Mouse (Mus musculus) CH12F3 (cell line): ENCODE measurements around the gene Gna13.

Experiments used
- in situ Hi-C: fragments of 300-500 bp; cut with MboI; formaldehyde crosslinking; loops from 2 replicates; pipeline ENCODE4 v1.14.3; 2020; ENCODE audit warnings: low sequenced_read_pairs

Gna13 gene

DNA sequence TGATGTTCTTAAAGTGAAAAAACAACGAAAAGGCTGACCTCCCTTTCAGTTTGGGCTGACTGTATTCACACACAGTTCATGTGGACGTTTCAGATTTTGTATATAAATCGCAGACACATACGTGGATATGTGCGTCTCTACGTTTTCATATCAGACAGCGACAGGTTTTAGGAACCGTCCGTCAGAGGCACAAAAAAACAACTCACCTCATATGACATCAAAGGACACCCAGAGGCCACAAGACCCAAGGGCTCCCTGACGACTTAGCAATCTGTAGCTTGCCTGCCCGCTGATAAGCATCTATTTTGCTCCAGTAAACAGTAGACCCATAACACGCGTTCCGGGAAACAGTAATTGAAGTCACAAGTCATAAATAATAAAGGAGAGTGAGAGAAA lies 57.9 kb downstream of the Gna13 start:
- in situ Hi-C loops: no loop called here

- in situ Hi-C loops: no loop called here
Measured at GRCm38 (mm10) chr11:109421205-109421604, 58.6 kb downstream of the Gna13 start.

GRCm38 (mm10) chr11:109422263-109422662 lies 59.6 kb downstream of the Gna13 start:
- in situ Hi-C loops: no loop called here

GRCm38 (mm10) chr11:109423294-109423693 lies 60.7 kb downstream of the Gna13 start:
- in situ Hi-C loops: no loop called here

GRCm38 (mm10) chr11:109425392-109426271 lies 63.0 kb downstream of the Gna13 start, which contains the start of gene Amz2:
Amz2 (plus strand) TSS chr11:109425946.
- in situ Hi-C loops: loop anchor here (25.0 kb wide), 1 partner anchor 437 kb away; no protein-coding TSS in a partner anchor

DNA sequence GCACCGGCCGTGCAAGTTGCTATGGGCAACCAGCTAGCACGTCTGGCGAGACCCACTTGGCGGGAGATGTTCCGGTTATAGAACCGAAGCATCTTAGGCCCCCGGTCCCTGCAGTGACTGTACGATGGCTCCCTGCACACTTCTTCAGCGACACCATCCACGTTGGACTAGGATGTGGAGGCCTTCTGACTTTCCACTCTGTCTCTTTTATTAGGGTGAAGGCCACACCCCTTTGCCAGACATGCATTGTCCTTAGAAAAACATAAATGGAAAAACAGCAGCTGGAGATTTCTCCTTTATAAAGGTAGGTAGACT lies 63.6 kb downstream of the Gna13 start:
- in situ Hi-C loops: loop anchor here (25.0 kb wide), 1 partner anchor 436 kb away; no protein-coding TSS in a partner anchor

- in situ Hi-C loops: loop anchor here (25.0 kb wide), 1 partner anchor 435 kb away; no protein-coding TSS in a partner anchor
Measured at GRCm38 (mm10) chr11:109427353-109427752, 64.7 kb downstream of the Gna13 start.

- in situ Hi-C loops: loop anchor here (25.0 kb wide), 1 partner anchor 428 kb away; no protein-coding TSS in a partner anchor
Measured at GRCm38 (mm10) chr11:109434233-109434798, 71.7 kb downstream of the Gna13 start.

- in situ Hi-C loops: loop anchor here (25.0 kb wide), 1 partner anchor 425 kb away; no protein-coding TSS in a partner anchor
Measured at GRCm38 (mm10) chr11:109436889-109437288, 74.3 kb downstream of the Gna13 start.

DNA sequence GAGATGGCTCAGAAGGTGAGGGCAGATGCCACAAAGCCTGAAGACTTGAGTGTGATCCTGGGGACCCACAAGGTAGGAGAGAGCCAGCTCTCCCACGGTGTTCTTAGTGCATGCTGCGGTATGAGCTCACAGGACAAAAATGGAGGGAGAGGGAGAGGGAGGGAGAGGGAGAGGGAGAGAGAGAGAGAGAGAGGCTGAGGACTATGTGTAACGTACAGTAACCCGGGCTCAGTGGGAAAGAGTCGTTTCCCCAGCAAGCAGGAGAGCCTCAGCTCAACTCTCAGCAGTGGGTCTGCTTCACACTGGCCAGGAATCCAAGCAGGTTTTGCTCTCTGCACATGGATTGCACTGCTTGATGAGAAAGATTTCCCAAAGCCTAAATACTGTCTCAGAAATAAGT lies 76.6 kb downstream of the Gna13 start:
- in situ Hi-C loops: loop anchor here (25.0 kb wide), 1 partner anchor 423 kb away; no protein-coding TSS in a partner anchor

- in situ Hi-C loops: loop anchor here (5.0 to 25.0 kb wide), 3 partner anchors 142 to 422 kb away; no protein-coding TSS in a partner anchor
Measured at GRCm38 (mm10) chr11:109439829-109440340, 77.3 kb downstream of the Gna13 start.

- in situ Hi-C loops: loop anchor here (5.0 to 25.0 kb wide), 3 partner anchors 142 to 422 kb away; no protein-coding TSS in a partner anchor
Measured at GRCm38 (mm10) chr11:109440641-109441040, 78.0 kb downstream of the Gna13 start.

GRCm38 (mm10) chr11:109441119-109441518 lies 78.5 kb downstream of the Gna13 start:
- in situ Hi-C loops: loop anchor here (5.0 to 25.0 kb wide), 3 partner anchors 141 to 421 kb away; no protein-coding TSS in a partner anchor

DNA sequence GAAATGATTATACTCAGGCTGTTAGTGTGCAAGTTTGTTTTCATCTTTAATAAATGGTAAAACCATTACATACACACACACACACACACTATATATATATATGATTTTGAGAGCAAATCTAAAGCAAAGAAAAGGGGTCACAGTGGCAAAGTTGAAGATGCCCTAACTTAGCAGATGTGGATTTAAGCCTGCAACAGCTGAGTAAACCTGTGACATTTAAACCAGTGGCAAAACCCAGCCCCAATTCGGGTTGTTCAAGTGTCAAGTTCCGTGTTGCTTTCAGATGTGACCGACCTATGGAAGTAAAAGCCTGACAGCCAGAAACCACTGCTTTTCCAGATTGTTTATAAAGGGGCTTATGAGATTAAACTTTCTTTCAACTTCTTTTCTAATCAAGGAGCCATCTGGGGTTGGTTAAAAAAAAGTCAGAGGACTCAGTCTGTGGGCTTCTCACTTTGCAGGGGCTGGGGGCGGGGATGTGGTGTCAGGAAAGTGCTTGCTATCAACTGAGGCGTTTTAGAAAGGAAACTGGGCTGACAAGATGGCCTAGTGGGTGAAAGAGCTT lies 79.6 kb downstream of the Gna13 start:
- in situ Hi-C loops: loop anchor here (5.0 to 25.0 kb wide), 3 partner anchors 140 to 420 kb away; no protein-coding TSS in a partner anchor

DNA sequence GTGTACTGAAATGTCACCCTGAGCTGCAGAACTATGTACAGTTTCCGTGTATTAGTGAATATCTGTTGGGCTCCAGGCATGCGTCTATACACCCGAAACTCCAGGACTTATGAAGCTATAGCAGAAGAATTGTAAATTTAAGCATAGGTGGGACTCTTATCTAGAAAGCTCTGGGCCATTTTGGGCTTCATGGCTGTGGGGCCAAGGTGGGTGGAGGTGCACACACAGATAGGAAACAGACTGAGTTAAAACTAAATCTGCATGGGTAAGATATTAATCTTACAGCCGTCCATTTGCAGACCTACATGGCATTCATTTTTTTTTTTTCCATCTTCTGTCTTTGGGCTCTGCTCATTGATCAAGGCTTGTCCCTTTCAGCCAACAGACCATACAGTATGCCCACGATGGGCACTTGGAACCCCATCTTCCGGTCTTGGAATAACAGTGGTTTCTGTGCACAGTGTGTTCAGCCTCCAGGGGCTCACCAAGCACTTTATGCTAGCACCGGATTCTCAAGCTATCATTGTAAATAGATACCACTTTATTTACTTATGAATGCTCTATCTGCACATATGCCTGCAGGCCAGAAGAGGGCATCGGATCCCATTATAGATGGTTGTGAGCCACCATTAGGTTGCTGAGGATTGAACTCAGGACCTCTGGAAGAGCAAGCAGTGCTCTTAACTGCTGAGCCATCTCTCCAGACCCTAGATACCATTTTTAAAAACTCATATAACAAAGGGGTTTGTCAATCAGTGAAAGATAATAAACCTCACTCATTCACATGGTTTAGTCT lies 81.0 kb downstream of the Gna13 start:
- in situ Hi-C loops: loop anchor here (5.0 to 25.0 kb wide), 3 partner anchors 139 to 419 kb away; no protein-coding TSS in a partner anchor

- in situ Hi-C loops: loop anchor here (5.0 to 25.0 kb wide), 3 partner anchors 138 to 418 kb away; no protein-coding TSS in a partner anchor
Measured at GRCm38 (mm10) chr11:109444600-109444999, 82.0 kb downstream of the Gna13 start.

- in situ Hi-C loops: loop anchor here (10.0 to 25.0 kb wide), 2 partner anchors 201 to 417 kb away; no protein-coding TSS in a partner anchor
Measured at GRCm38 (mm10) chr11:109445438-109446035, 82.9 kb downstream of the Gna13 start.
